Mouse (Mus musculus): ENCODE results near the gene Kcnk10.

Kcnk10 gene

DNA sequence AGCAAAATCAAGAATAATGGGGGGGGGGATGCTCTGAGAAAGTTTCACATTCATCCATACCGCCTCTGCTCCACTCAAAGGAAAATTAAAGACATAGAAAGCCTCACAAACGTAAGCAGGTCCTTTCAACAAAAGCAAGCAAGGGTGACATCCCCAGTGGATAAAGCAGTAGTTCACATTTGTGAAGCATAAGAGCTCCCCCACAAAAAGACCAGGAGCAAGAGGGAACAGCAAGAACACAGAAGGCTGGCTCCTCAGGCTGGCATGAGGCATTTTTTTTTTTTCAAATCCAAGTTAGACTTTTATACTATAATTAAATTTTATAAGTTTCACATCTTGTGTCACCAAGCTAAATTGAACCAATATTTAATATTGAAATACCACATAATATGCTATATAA, 168.5 kb downstream of the Kcnk10 start:
- DNase-seq (ENCODE audit: extremely low spot score, low spot score) = no peak

- no peak for DNase-seq (ENCODE audit: extremely low spot score, low spot score)
Measured at GRCm38 (mm10) chr12:98406598-98406997, 171.5 kb downstream of the Kcnk10 start.

DNA sequence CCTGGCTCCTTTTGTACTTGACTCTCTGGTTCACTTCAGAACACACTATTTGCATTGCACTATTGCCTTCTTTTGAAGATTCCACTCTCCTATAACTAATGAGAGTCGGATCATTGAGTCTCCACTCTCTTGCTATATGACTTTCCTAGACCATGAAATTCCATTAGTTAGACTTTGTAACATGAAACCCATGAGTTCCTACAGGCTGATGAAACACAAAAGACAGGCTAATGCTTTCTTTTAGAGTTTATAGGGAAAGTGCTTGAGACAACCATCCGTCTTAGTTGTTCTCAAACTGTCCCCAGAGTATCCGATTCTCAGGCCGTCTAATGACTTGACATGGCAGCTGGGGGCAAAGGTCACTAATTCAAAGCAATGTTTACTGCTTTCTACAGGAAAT, 172.0 kb downstream of the Kcnk10 start:
- DNase-seq (ENCODE audit: extremely low spot score, low spot score) = no peak

DNA sequence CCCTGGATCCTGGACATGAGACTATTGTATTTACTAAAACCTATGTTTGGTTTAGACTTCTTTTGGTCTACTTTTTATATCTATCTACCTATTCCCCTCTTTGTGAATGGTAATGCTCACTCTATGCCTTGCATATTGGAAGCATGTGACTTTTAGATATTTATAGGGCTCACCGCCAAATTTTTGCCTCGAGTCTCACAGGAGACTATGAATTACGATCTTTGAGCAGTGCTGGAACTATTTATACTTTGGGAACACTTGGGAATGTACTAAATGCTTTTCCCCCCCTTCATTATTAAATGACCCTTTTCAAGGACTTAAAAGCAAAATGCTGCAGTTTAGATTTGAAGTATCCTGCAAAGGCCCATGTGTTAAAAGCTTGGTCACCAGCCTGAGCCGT, 181.5 kb downstream of the Kcnk10 start:
- no peak for DNase-seq (ENCODE audit: extremely low spot score, low spot score)

- DNase-seq (ENCODE audit: extremely low spot score, low spot score) = no peak
Measured at GRCm38 (mm10) chr12:98394115-98394514, 184.0 kb downstream of the Kcnk10 start.

DNA sequence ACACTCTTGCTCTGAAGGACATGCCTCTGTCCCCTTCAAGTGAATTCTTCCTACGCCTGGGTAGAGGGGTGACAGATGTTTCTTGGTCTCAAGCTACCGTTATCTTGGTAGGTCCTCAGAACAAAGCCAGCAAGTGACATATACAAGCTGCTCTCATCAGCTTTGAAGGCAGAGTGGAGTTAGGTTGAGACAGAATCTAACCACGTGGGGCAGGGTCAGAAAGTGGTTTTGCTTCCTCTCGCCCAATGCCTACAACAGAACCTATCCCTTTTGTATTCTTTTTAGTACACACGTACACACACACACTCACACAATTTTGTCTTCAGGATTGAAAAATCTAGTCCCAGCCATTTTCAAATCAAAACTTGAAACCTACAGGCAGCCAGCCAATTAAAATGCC, 186.8 kb downstream of the Kcnk10 start:
- no peak for DNase-seq (ENCODE audit: extremely low spot score, low spot score)

DNA sequence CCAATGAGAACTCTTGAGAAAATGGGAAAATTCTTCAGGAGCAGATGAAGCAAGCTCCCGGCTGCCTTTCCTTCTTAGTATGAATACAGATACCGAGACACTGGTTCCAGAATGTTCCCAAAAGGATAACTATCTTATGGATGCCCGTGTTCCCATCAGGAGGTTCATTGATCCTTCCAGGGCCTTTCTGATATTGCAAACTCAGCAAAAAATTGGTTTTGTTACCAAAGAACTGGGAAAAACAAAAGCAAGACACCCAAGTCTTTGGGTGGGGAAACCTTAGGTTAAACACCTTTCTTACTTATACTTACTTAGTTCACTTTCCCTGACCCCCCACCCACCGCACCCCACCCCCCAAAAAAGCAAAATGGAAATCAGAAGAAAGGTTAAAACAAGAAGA, 188.5 kb downstream of the Kcnk10 start:
- DNase-seq (ENCODE audit: extremely low spot score, low spot score) = no peak
